Comparison of ENCODE assay signal across 8 mouse cellular contexts in genomic region chr8:119678138-119678843, GRCm38 (mm10). TPM values are rescaled to one million over a fixed set of nuclear protein-coding genes. Genes with fewer than 3 reads are reported as not detected.
A peak's percentile ranks its signal among the peaks of the same experiment; 100 is the strongest.
DNase-seq lines count a peak whose midpoint lies in the region; ATAC-seq and TF ChIP-seq lines count a peak whose summit lies in the region.

No protein-coding gene starts in this region.

- H3K4me3 ChIP-seq in heart, embryonic 13.5 days: peak overlapping the region; percentile 27
- H3K4me3 ChIP-seq in kidney, postnatal 0 days (replicated peaks; ENCODE audit: low read depth, low read length): no peak overlapping the region

- H3K9me3 ChIP-seq in heart, embryonic 13.5 days: no peaks in the 10 kb centered on the region
- H3K9me3 ChIP-seq in kidney, postnatal 0 days (replicated peaks; ENCODE audit: low read length): no peaks in the 10 kb centered on the region

- no peak overlapping the region for H3K27ac ChIP-seq in heart, embryonic 13.5 days (replicated peaks)
- H3K27ac ChIP-seq in kidney, postnatal 0 days: no peak overlapping the region

- peaks cover 11% of the 10 kb centered on the region for H3K27me3 ChIP-seq in heart, embryonic 13.5 days (replicated peaks)
- no peaks in the 10 kb centered on the region for H3K27me3 ChIP-seq in kidney, postnatal 0 days (ENCODE audit: insufficient read depth, low read length)

- TF ChIP-seq CTCF in kidney, postnatal 0 days (IDR thresholded peaks at IDR 0.05; ENCODE audit: low read depth): peak; percentile 74

- WGBS in heart, embryonic 13.5 days: 9% methylated on average over 18 of the region's 18 CpGs
- WGBS in kidney, postnatal 0 days: 12% methylated on average over 18 of the region's 18 CpGs

- H3K4me1 ChIP-seq in heart, embryonic 13.5 days: peaks cover 8% of the 10 kb centered on the region
- H3K4me1 ChIP-seq in kidney, postnatal 0 days (replicated peaks; ENCODE audit: insufficient read depth, low read length): 0 out of 2 replicates have a peak, but pooled peaks cover 4% of the 10 kb centered on the region

- no peaks in the 10 kb centered on the region for H3K36me3 ChIP-seq in heart, embryonic 13.5 days
- H3K36me3 ChIP-seq in kidney, postnatal 0 days (ENCODE audit: insufficient read depth, low read length): no peaks in the 10 kb centered on the region

- peak; percentile 46 for DNase-seq in right cerebral cortex, postnatal 4 days
- no peak for DNase-seq in right cerebral cortex, postnatal 36 days (ENCODE audit: low spot score in 2 of 2)
- peak; percentile 20 for DNase-seq in c-Kit-negative CD71-positive TER-119-positive erythroid progenitor cells, embryonic 14.5 days (ENCODE audit: low read depth, low spot score)
- DNase-seq in kidney, postnatal 0 days (ENCODE audit: low spot score): peak; percentile 71
- no peak for DNase-seq in spleen, postnatal 14 days (ENCODE audit: low spot score in 2 of 2)

- ATAC-seq in heart, embryonic 13.5 days (ENCODE audit: extremely low read depth, insufficient number of reproducible peaks, low FRiP score, low TSS enrichment): no peak
- peak; percentile 48 for ATAC-seq in kidney, postnatal 0 days (replicated peaks; ENCODE audit: low FRiP score, low read depth)
- peak; percentile 46; the same call in 1 of the 2 replicates for ATAC-seq in megakaryocyte-erythroid progenitor cell, adult 5-6 weeks (replicated peaks; ENCODE audit: low FRiP score, low TSS enrichment, poor library complexity, severe bottlenecking)
- ATAC-seq in erythroid progenitor cell, adult 5-6 weeks (replicated peaks; ENCODE audit: low FRiP score, poor library complexity, severe bottlenecking): no peak

- H3K4me2 ChIP-seq in heart, embryonic 13.5 days: peak overlapping the region; percentile 58
- peak overlapping the region; percentile 30; the same call in 1 of the 2 replicates for H3K4me2 ChIP-seq in kidney, postnatal 0 days (ENCODE audit: low read length)

- H3K9ac ChIP-seq in heart, embryonic 13.5 days: no peak overlapping the region
- no peak overlapping the region for H3K9ac ChIP-seq in kidney, postnatal 0 days (ENCODE audit: low read depth, low read length)

RNA-seq across cellular contexts. Expression of gene Wfdc1, which starts 12.1 kb away (rescaled TPM):
- polyA plus RNA-seq in heart, embryonic 13.5 days (2015; fragmentation: Nextera tagmentation; extraction: Ambion mirVana): 3.6 and 4.4 TPM in 2 replicates
- polyA plus RNA-seq in kidney, postnatal 0 days (2015; fragmentation: Nextera tagmentation; extraction: Ambion mirVana): 6.2 and 6.9 TPM in 2 replicates
- total RNA-seq in megakaryocyte-erythroid progenitor cell, adult 5-6 weeks (2014; fragmentation: Nextera tagmentation): not detected in 2 replicates
- total RNA-seq in megakaryocyte-erythroid progenitor cell, adult 5-6 weeks (2017): not detected in 2 replicates
- total RNA-seq in erythroid progenitor cell, adult 5-6 weeks (2015; ENCODE audit: low replicate concordance): not detected in 2 replicates
- total RNA-seq in erythroid progenitor cell, adult 5-6 weeks (2017; ENCODE audit: low replicate concordance): not detected in 2 replicates

RNA-seq across cellular contexts. Expression of gene Atp2c2, which starts 21.5 kb away (rescaled TPM):
- polyA plus RNA-seq in heart, embryonic 13.5 days (2015; fragmentation: Nextera tagmentation; extraction: Ambion mirVana): 0.20 and 0.29 TPM in 2 replicates
- 1.3 and 1.6 TPM in 2 replicates for polyA plus RNA-seq in kidney, postnatal 0 days (2015; fragmentation: Nextera tagmentation; extraction: Ambion mirVana)
- total RNA-seq in megakaryocyte-erythroid progenitor cell, adult 5-6 weeks (2014; fragmentation: Nextera tagmentation): not detected in 2 replicates
- 0.56 TPM in 1 of 2 replicates, not detected in the other for total RNA-seq in megakaryocyte-erythroid progenitor cell, adult 5-6 weeks (2017)
- not detected in 2 replicates for total RNA-seq in erythroid progenitor cell, adult 5-6 weeks (2015; ENCODE audit: low replicate concordance)
- total RNA-seq in erythroid progenitor cell, adult 5-6 weeks (2017; ENCODE audit: low replicate concordance): not detected in 2 replicates

RNA-seq across cellular contexts. Expression of gene Kcng4, which starts 42.8 kb away (rescaled TPM):
- not detected in 2 replicates for polyA plus RNA-seq in heart, embryonic 13.5 days (2015; fragmentation: Nextera tagmentation; extraction: Ambion mirVana)
- polyA plus RNA-seq in kidney, postnatal 0 days (2015; fragmentation: Nextera tagmentation; extraction: Ambion mirVana): 0.14 and 0.28 TPM in 2 replicates
- total RNA-seq in megakaryocyte-erythroid progenitor cell, adult 5-6 weeks (2014; fragmentation: Nextera tagmentation): not detected in 2 replicates
- total RNA-seq in megakaryocyte-erythroid progenitor cell, adult 5-6 weeks (2017): not detected in 2 replicates
- not detected in 2 replicates for total RNA-seq in erythroid progenitor cell, adult 5-6 weeks (2015; ENCODE audit: low replicate concordance)
- not detected in 2 replicates for total RNA-seq in erythroid progenitor cell, adult 5-6 weeks (2017; ENCODE audit: low replicate concordance)

Comparison
In these comparisons a context has a peak if more than half of its experiments do, and no peak if none do; other contexts are left out.
1. DNase-seq: peak in right cerebral cortex, postnatal 4 days (single experiment), c-Kit-negative CD71-positive TER-119-positive erythroid progenitor cells, embryonic 14.5 days (single experiment) and kidney, postnatal 0 days (single experiment); none in right cerebral cortex, postnatal 36 days (0 of 2) and spleen, postnatal 14 days (0 of 2).
2. ATAC-seq: peak in kidney, postnatal 0 days (single experiment) and megakaryocyte-erythroid progenitor cell, adult 5-6 weeks (single experiment); none in heart, embryonic 13.5 days (single experiment) and erythroid progenitor cell, adult 5-6 weeks (single experiment).